Mouse (Mus musculus) T-helper 1 cell (primary cell): ENCODE measurements around the gene Asb9.

Experiments
- in situ Hi-C: fragments of 300-600 bp; cut with MboI, MseI; formaldehyde crosslinking; loops from one replicate; pipeline ENCODE4 v1.15.1; 2025; ENCODE audit warnings: high pct_unique_total_duplicates

Gene Asb9

GRCm38 (mm10) chrX:164505709-164506498 lies at the start of gene Asb9:
TSS of gene Asb9 (plus strand) at chrX:164506327.
- in situ Hi-C loops, result no loop called here

GRCm38 (mm10) chrX:164459205-164459878 lies 46.8 kb upstream of the Asb9 start:
- in situ Hi-C loops, result no loop called here

- in situ Hi-C loops, result no loop called here
These were observed 3.9 kb upstream of the Asb9 start for GRCm38 (mm10) chrX:164502258-164502657.

GRCm38 (mm10) chrX:164507068-164507467 lies 941 bp downstream of the Asb9 start:
- in situ Hi-C loops, result no loop called here

GRCm38 (mm10) chrX:164508728-164509127 lies 2.6 kb downstream of the Asb9 start:
- in situ Hi-C loops, result no loop called here

- in situ Hi-C loops, result no loop called here
These were observed 16.0 kb downstream of the Asb9 start for GRCm38 (mm10) chrX:164522138-164522537.

- in situ Hi-C loops, result no loop called here
These were observed 20.4 kb downstream of the Asb9 start for GRCm38 (mm10) chrX:164526566-164526965.

GRCm38 (mm10) chrX:164541436-164542317 lies 35.5 kb downstream of the Asb9 start:
- in situ Hi-C loops, result loop anchor here (10.0 kb wide), 1 partner anchor 1823 kb away; no protein-coding TSS in a partner anchor

GRCm38 (mm10) chrX:164570195-164570594 lies 64.1 kb downstream of the Asb9 start:
- in situ Hi-C loops, result no loop called here

- in situ Hi-C loops, result loop anchor here (5.0 kb wide), 1 partner anchor 60 kb away; no protein-coding TSS in a partner anchor
These were observed 70.8 kb downstream of the Asb9 start for GRCm38 (mm10) chrX:164576967-164577366.
